Mouse (Mus musculus): ENCODE measurements around the gene Aqp6.

DNA sequence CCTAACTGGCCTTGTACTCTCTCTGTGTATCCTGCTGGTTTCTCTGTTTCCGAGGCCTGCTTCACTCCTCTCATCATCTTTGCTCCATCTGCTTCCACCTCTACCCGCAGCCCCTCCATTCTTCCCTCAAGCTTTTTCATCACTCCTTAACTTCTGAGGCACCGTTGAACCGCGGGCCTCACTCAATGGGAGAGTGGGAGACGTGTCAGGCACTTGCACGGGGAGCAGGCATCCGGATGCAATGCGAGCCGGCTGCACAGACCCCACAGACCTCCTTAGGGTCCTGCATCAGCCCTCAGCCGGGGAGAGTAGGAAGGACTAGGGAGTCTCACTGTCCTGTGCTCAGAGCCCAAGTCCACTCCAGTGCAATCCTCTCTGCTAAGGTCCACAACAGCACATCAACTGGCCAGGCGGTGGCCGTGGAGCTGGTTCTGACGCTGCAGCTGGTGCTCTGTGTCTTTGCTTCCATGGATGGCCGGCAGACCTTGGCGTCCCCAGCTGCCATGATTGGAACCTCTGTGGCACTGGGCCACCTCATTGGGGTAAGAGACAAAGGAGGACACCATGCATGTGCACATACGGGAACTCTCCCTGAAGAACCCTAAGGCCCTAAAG, 1.1 kb downstream of the Aqp6 start:
- TF ChIP-seq POLR2A (IDR thresholded peaks at IDR 0.05; ENCODE audit: low read depth, low read length) (no peak), CTCF (IDR thresholded peaks at IDR 0.05; ENCODE audit: borderline replicate concordance, insufficient read depth, low read length) (no peak)
